Mouse (Mus musculus) cerebellum, adult 8-10 months (tissue): ENCODE results near the gene Ttc28.
A peak's percentile ranks its signal among the peaks of the same experiment; 100 is the strongest.

Source experiments
- DNase-seq: peaks from one replicate; pipeline ENCODE4 v3.0.0; 2022

Ttc28 gene

GRCm38 (mm10) chr5:111178324-111179076, 298.9 kb downstream of the Ttc28 start:
- no peak for DNase-seq

- DNase-seq: no peak
Measured at GRCm38 (mm10) chr5:111179651-111180050, 300.0 kb downstream of the Ttc28 start.

GRCm38 (mm10) chr5:111180091-111181053, 300.8 kb downstream of the Ttc28 start:
- no peak for DNase-seq

GRCm38 (mm10) chr5:111181204-111181912, 301.8 kb downstream of the Ttc28 start:
- DNase-seq: no peak

GRCm38 (mm10) chr5:111186600-111186999, 307.0 kb downstream of the Ttc28 start:
- no peak for DNase-seq

- DNase-seq: no peak
Measured at GRCm38 (mm10) chr5:111191972-111192371, 312.4 kb downstream of the Ttc28 start.

- DNase-seq: no peak
Measured at GRCm38 (mm10) chr5:111194829-111195228, 315.2 kb downstream of the Ttc28 start.

GRCm38 (mm10) chr5:111195488-111196485, 316.2 kb downstream of the Ttc28 start:
- peak; percentile 44 for DNase-seq

GRCm38 (mm10) chr5:111197727-111198126, 318.1 kb downstream of the Ttc28 start:
- DNase-seq: no peak

GRCm38 (mm10) chr5:111200167-111200840, 320.7 kb downstream of the Ttc28 start:
- DNase-seq: no peak

- DNase-seq: peak; percentile 88
Measured at GRCm38 (mm10) chr5:111200915-111201610, 321.5 kb downstream of the Ttc28 start.

- DNase-seq: no peak
Measured at GRCm38 (mm10) chr5:111204221-111204620, 324.6 kb downstream of the Ttc28 start.

GRCm38 (mm10) chr5:111204976-111205586, 325.5 kb downstream of the Ttc28 start:
- DNase-seq: no peak

- DNase-seq: no peak
Measured at GRCm38 (mm10) chr5:111205817-111206216, 326.2 kb downstream of the Ttc28 start.

- no peak for DNase-seq
Measured at GRCm38 (mm10) chr5:111207924-111208659, 328.5 kb downstream of the Ttc28 start.

GRCm38 (mm10) chr5:111208660-111208969, 329.0 kb downstream of the Ttc28 start:
- DNase-seq: peak; percentile 46

- DNase-seq: no peak
Measured at GRCm38 (mm10) chr5:111213935-111214450, 334.4 kb downstream of the Ttc28 start.

GRCm38 (mm10) chr5:111214890-111215289, 335.3 kb downstream of the Ttc28 start:
- DNase-seq: no peak

- no peak for DNase-seq
Measured at GRCm38 (mm10) chr5:111215722-111216121, 336.1 kb downstream of the Ttc28 start.
